Mouse (Mus musculus) ES-E14 (cell line): Measurements from ENCODE around the gene 0610009B22Rik.

Source experiments
- CHD2 ChIP-seq: IDR thresholded peaks from 2 replicates; pipeline ENCODE4 v1.6.1; 2014; ENCODE audit warnings: mild to moderate bottlenecking, low read depth, low read length, inconsistent platforms
- HCFC1 ChIP-seq: IDR thresholded peaks from 2 replicates; pipeline ENCODE4 v1.6.1; 2012; ENCODE audit warnings: low read length, inconsistent platforms, borderline replicate concordance; ENCODE audit not compliant: insufficient read depth
- MAFK ChIP-seq: IDR thresholded peaks from 2 replicates; pipeline ENCODE4 v1.6.1; 2014; ENCODE audit warnings: mild to moderate bottlenecking, low read depth, low read length, inconsistent platforms; ENCODE audit not compliant: insufficient read depth
- ZC3H11A ChIP-seq: IDR thresholded peaks from 2 replicates; pipeline ENCODE4 v1.6.1; 2012; ENCODE audit warnings: low read depth, mild to moderate bottlenecking, inconsistent platforms, low read length, borderline replicate concordance
- ZNF384 ChIP-seq: IDR thresholded peaks from 2 replicates; pipeline ENCODE4 v1.6.1; 2012; ENCODE audit warnings: low read depth, low read length, inconsistent platforms

DNA sequence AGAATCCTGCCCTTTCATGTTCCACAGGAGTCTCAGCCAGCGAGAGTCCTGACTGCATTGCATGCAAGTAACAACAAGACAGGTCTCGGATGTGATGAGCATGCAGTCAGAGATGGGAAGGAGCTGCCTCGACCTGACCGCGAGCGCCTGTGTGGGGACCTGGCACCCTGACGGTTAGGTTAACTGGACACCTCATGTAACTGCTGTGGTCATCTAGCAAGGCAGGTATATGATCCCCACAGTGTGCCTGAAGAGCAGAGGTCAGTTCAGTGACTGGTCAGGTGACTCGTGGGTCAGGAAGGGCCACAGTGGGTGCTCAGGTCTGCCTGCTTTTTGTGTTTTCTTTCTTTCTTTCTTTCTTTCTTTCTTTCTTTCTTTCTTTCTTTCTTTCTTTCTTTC, 6.7 kb downstream of the 0610009B22Rik start:
- TF ChIP-seq ZNF384 (no peak), CHD2 (no peak), MAFK (no peak), ZC3H11A (no peak), HCFC1 (no peak)
